Mouse (Mus musculus) kidney, adult 2 months (tissue): Measurements from ENCODE around the gene Capg. TPM values are rescaled to one million over a fixed set of nuclear protein-coding genes. Genes with fewer than 3 reads are reported as not detected.

Experiments
- DNase-seq: peaks from one replicate; pipeline ENCODE4 v3.0.0; 2021
- H3K27ac ChIP-seq: fragments of 200-500 bp; 2 replicates; pipeline ENCODE4 v1.5.1; 2012; ENCODE audit warnings: low read depth, low read length, control low read depth, inconsistent platforms; ENCODE audit not compliant: insufficient read depth
- H3K27me3 ChIP-seq: fragments of 200-500 bp; replicated peaks from 2 replicates; pipeline ENCODE4 v1.6.1; 2012; ENCODE audit warnings: mild to moderate bottlenecking, moderate library complexity, low read length, inconsistent platforms; ENCODE audit not compliant: control insufficient read depth, insufficient read depth
- H3K36me3 ChIP-seq: fragments of 200-500 bp; 2 replicates; pipeline ENCODE4 v1.6.1; 2012; ENCODE audit warnings: mild to moderate bottlenecking, moderate library complexity, low read length, inconsistent platforms; ENCODE audit not compliant: control insufficient read depth, insufficient read depth
- H3K4me1 ChIP-seq: fragments of 200-500 bp; 2 replicates; pipeline ENCODE4 v1.6.1; 2011; ENCODE audit warnings: low read length; ENCODE audit not compliant: control insufficient read depth, insufficient read depth
- H3K4me3 ChIP-seq: fragments of 200-500 bp; 2 replicates; pipeline ENCODE4 v1.5.1; 2011; ENCODE audit warnings: mild to moderate bottlenecking, low read depth, low read length, control low read depth; ENCODE audit not compliant: insufficient read depth
- CTCF ChIP-seq: fragments of 200-500 bp; conservative IDR thresholded peaks from 2 replicates; pipeline ENCODE4 v1.5.1; 2011; ENCODE audit warnings: low read depth, mild to moderate bottlenecking, control low read depth, low read length, moderate library complexity, mixed read lengths; ENCODE audit not compliant: insufficient read depth, insufficient read length
- POLR2A ChIP-seq: fragments of 200-500 bp; IDR thresholded peaks from one replicate; pipeline ENCODE4 v1.6.1; 2011; ENCODE audit warnings: low read depth, low read length, control low read depth
- WGBS: fragments of 180-500 bp; shearing (Covaris S2); methylation state at CpG from one replicate; pipeline ENCODE4 v1.1.7; 2018; 5-methylcytosine and 5-hydroxymethylcytosine counted together
- polyA plus RNA-seq: library from polyadenylated mRNA; depleted of rRNA; stranded (reverse); fragments of >200 nt; gene quantifications from 2 replicates; pipeline ENCODE4 v1.2.3, GENCODE M21; 2012

The Capg gene
- polyA plus RNA-seq, 1 experiment = 64.3 TPM

GRCm38 (mm10) chr6:72570644-72571397 lies 26.6 kb downstream of the Capg start:
- H3K27ac ChIP-seq = no peak overlapping the region
- 66% methylated on average over 10 of the region's 10 CpGs for WGBS
- H3K36me3 ChIP-seq = peaks cover 1% of the 10 kb centered on the region
- no peak for DNase-seq
- TF ChIP-seq POLR2A = no peak
- no peak for TF ChIP-seq CTCF
- no peak overlapping the region for H3K4me3 ChIP-seq
- no peaks in the 10 kb centered on the region; the same call in 1 of the 2 replicates for H3K4me1 ChIP-seq
- H3K27me3 ChIP-seq = no peaks in the 10 kb centered on the region

- peaks cover 1% of the 10 kb centered on the region for H3K36me3 ChIP-seq
- TF ChIP-seq POLR2A (no peak), CTCF (no peak)
- DNase-seq = no peak
- no peaks in the 10 kb centered on the region; the same call in 1 of the 2 replicates for H3K4me1 ChIP-seq
- H3K4me3 ChIP-seq = no peak overlapping the region
- WGBS = 52% methylated on average over 3 of the region's 3 CpGs
- H3K27me3 ChIP-seq = no peaks in the 10 kb centered on the region
- H3K27ac ChIP-seq = no peak overlapping the region
These were observed 27.6 kb downstream of the Capg start for GRCm38 (mm10) chr6:72571826-72572225.

GRCm38 (mm10) chr6:72576041-72576440 lies 31.9 kb downstream of the Capg start:
- WGBS = 95% methylated on average over 3 of the region's 3 CpGs
- Histone ChIP-seq H3K27me3 (no peaks in the 10 kb centered on the region), H3K27ac (no peak overlapping the region), H3K36me3 (peaks cover 1% of the 10 kb centered on the region), H3K4me3 (no peak overlapping the region), H3K4me1 (no peaks in the 10 kb centered on the region; the same call in 1 of the 2 replicates)
- DNase-seq = no peak
- TF ChIP-seq POLR2A = no peak

- peaks cover 14% of the 10 kb centered on the region for H3K4me1 ChIP-seq
- 71% methylated on average over 11 of the region's 11 CpGs for WGBS
- no peak overlapping the region for H3K4me3 ChIP-seq
- H3K36me3 ChIP-seq = no peaks in the 10 kb centered on the region
- DNase-seq = peak; percentile 58
- TF ChIP-seq POLR2A (no peak), CTCF (no peak)
- H3K27ac ChIP-seq = no peak overlapping the region
- H3K27me3 ChIP-seq = no peaks in the 10 kb centered on the region
These were observed 37.6 kb downstream of the Capg start for GRCm38 (mm10) chr6:72581625-72582382.

- DNase-seq = peak; percentile 56
- peak overlapping the region; percentile 94 for H3K27ac ChIP-seq
- WGBS = 52% methylated on average over 4 of the region's 4 CpGs
These were observed 39.1 kb downstream of the Capg start for GRCm38 (mm10) chr6:72583211-72583839.

GRCm38 (mm10) chr6:72584154-72584553 lies 40.0 kb downstream of the Capg start:
- peak; percentile 76 for DNase-seq
- peaks cover 14% of the 10 kb centered on the region for H3K4me1 ChIP-seq
- H3K36me3 ChIP-seq = no peaks in the 10 kb centered on the region
- H3K4me3 ChIP-seq = no peak overlapping the region
- WGBS = 53% methylated on average over 11 of the region's 11 CpGs
- H3K27me3 ChIP-seq = no peaks in the 10 kb centered on the region
- TF ChIP-seq POLR2A (no peak), CTCF (no peak)
- H3K27ac ChIP-seq = peak overlapping the region; percentile 94

More at GRCm38 (mm10) chr6:72583211-72583839, 39.1 kb downstream of the Capg start:
- H3K4me1 ChIP-seq = peaks cover 14% of the 10 kb centered on the region
- TF ChIP-seq POLR2A (no peak), CTCF (no peak)
- no peak overlapping the region for H3K4me3 ChIP-seq
- H3K27me3 ChIP-seq = no peaks in the 10 kb centered on the region
- no peaks in the 10 kb centered on the region for H3K36me3 ChIP-seq

- peaks cover 14% of the 10 kb centered on the region for H3K4me1 ChIP-seq
- H3K4me3 ChIP-seq = no peak overlapping the region
- no peak for DNase-seq
- no peaks in the 10 kb centered on the region for H3K27me3 ChIP-seq
- no peaks in the 10 kb centered on the region for H3K36me3 ChIP-seq
- no peak overlapping the region for H3K27ac ChIP-seq
- TF ChIP-seq POLR2A (no peak), CTCF (no peak)
- WGBS = 66% methylated on average over 3 of the region's 3 CpGs
These were observed 42.5 kb downstream of the Capg start for GRCm38 (mm10) chr6:72586701-72587100.
